Mouse (Mus musculus): ENCODE data around the gene Trim8. TPM values are rescaled to one million over a fixed set of nuclear protein-coding genes. Genes with fewer than 3 reads are reported as not detected.

Trim8 gene
- total RNA-seq, 2 experiments from 2014 or later, result 60.5 to 70.3 TPM

GRCm38 (mm10) chr19:46504085-46504552, 2.6 kb downstream of the Trim8 start:
- DNase-seq (ENCODE audit: low spot score in 2 of 2), result no peak

GRCm38 (mm10) chr19:46504822-46505417, 3.4 kb downstream of the Trim8 start:
- no peak for DNase-seq (ENCODE audit: low spot score in 2 of 2)

- no peak for DNase-seq (ENCODE audit: low spot score in 2 of 2)
Observed at GRCm38 (mm10) chr19:46505646-46506371, 4.3 kb downstream of the Trim8 start.

DNA sequence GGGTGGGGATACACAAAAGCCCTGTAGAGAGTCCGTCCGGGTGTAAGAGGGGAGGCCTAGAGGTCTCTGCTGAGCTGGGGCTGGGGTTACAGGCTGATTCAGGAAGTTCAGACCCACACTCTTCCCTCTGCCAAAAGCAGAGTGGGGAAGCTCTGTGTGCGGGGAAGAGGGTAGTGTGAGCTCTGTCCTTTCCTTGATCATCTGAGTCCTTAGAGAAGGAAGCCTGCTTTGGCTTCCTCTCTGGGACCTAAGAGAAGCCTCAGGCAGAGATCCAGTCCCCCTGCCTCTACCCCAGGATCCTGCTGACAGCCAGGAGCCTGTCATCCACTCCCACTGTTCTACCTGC, 4.8 kb downstream of the Trim8 start:
- no peak for DNase-seq (ENCODE audit: low spot score in 2 of 2)

DNA sequence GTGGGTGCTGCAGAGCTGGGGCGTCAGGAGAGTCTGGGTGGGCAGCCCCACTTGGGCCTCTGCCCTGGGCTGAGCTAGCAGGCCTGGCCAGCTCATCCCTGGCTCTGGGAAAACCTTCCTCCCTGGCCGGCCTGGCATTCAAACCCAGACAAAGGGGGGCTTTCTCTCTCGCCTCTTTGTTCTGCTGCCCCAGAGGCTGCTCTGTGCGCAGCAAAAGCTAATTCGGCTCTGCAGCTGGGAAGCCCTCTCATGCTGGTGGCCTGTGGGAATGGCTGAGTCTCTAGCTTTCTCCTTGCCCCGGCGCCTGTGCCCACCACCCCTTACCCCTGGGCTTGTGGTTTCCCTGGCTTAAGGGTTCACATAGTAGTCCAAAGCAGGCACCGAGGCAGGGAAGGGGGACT, 5.7 kb downstream of the Trim8 start:
- DNase-seq (ENCODE audit: low spot score in 2 of 2), result no peak

DNA sequence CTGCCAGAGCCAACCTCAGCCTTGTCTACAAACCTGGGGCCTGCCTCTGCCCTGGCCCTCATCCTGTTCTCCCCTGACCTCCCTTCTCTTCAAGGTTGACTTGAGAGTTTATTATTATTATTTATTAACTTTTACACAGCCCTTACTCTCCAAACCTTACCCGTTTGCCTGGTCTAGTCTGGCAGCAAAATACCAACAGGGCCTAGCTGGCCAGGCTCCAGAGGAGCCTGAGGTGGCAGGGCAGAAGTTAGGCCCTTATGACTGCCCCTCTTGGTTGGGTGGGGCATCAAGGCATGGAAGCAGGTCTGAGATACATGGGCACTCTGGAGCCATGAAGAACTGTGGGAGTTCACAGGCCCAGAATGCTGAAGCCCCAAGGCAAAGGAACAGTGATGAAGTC, 6.3 kb downstream of the Trim8 start:
- DNase-seq (ENCODE audit: low spot score in 2 of 2), result no peak

DNA sequence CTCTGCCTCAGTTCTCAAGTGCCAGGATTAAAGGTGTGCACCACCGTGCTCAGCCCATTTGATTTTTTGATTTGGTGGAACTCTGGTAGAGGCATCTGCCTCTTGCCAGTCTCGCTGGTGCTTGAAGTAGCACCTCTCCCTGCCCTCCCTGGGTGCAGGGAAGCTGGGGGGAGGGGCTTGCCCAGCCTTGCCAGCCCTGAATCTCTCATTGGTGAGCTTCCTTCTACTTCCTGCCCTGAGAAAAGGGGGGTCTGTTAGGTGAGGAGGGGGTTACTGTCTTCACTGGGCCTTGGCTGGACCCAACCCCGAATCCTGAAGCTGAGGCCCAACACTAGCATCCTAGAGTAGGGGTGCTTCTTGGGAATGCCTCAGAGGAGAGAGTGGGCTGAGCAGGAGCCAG, 7.2 kb downstream of the Trim8 start:
- no peak for DNase-seq (ENCODE audit: low spot score in 2 of 2)

- no peak for DNase-seq (ENCODE audit: low spot score in 2 of 2)
Observed at GRCm38 (mm10) chr19:46509202-46509601, 7.7 kb downstream of the Trim8 start.

- DNase-seq (ENCODE audit: low spot score in 2 of 2), result no peak
Observed at GRCm38 (mm10) chr19:46509736-46510135, 8.2 kb downstream of the Trim8 start.

- DNase-seq (ENCODE audit: low spot score in 2 of 2), result no peak
Observed at GRCm38 (mm10) chr19:46510401-46510800, 8.9 kb downstream of the Trim8 start.

DNA sequence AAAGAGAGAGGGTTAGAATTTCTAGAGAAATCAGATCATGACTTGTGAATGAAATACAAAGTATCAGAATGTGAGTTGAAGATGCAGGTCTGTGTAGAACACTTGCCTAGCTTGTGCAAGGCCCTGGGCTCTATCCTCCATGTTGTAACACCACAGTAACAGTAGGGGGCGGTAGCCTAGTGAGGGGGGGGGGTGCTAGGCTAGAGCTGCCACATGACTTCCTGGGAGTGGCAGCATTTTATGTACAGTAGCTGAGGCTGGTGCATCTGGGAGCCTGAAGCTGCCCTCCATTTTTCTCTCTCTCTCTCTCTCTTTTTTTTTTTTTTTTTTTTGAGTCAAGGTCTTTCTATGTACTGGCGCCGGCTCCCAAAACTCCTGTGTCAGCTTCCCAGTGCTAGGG, 9.3 kb downstream of the Trim8 start:
- DNase-seq (ENCODE audit: low spot score in 2 of 2), result no peak

GRCm38 (mm10) chr19:46511263-46511662, 9.8 kb downstream of the Trim8 start:
- DNase-seq (ENCODE audit: low spot score in 2 of 2), result no peak

- DNase-seq (ENCODE audit: low spot score in 2 of 2), result no peak
Observed at GRCm38 (mm10) chr19:46514387-46514786, 12.9 kb downstream of the Trim8 start.

DNA sequence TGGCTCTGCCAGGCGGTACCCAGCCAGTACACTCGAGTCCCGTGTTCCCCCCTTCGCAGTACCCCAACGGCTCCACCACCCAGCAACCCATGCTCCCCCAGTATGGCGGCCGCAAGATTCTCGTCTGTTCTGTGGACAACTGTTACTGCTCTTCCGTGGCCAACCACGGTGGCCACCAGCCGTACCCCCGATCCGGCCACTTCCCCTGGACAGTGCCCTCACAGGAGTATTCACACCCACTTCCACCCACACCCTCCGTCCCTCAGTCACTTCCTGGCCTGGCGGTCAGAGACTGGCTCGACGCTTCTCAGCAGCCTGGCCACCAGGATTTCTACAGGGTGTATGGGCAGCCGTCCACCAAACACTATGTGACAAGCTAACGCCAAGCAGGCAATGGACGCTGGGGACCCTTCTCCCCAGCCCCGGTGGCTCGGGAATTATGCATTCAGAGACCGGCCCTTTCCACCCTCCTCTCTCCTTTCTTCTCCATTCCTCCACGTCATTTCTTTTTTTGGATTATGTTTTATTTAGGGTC, 13.9 kb downstream of the Trim8 start:
- no peak for DNase-seq (ENCODE audit: low spot score in 2 of 2)

DNA sequence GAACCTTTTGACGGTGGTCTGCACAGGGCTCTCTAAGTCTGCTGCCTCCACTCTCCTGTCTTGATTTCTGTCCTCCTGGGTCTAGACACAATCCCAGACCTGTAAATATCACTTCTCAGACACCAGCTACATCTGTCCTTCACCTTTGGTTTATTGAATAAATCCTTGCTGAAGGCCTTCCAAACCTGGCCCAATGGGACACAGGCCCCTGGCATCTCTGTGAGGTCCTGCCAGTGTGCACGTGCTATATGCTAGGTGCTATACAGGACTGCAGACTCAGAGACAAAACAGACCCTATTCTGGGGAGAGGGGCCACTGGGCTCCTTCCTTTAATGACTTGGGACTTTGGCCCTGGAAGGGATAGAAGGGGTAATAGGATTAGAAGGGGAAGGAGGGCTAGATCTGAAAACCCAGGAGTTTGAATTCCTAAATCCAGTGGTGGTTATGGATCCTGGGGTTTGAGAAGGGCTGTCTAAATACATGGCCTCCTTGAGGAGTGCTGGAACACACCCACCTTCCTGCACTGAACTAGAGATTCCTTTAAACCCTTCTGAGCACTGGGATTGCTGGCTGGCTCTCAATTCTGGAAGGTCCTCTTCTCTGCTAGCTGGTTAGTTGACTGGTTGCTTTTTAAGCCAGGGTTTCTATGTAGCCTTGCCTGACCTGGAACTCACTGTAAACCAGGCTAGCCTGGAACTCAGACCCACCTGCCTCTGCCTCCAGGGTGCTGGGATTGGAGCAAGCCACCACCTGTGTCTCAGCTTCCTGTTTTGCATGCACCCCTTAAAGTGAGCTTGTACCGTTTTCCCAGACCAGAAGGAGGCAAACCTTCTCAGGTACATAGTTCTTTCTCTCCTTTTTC, 15.4 kb downstream of the Trim8 start:
- DNase-seq (ENCODE audit: low spot score in 2 of 2), result no peak

DNA sequence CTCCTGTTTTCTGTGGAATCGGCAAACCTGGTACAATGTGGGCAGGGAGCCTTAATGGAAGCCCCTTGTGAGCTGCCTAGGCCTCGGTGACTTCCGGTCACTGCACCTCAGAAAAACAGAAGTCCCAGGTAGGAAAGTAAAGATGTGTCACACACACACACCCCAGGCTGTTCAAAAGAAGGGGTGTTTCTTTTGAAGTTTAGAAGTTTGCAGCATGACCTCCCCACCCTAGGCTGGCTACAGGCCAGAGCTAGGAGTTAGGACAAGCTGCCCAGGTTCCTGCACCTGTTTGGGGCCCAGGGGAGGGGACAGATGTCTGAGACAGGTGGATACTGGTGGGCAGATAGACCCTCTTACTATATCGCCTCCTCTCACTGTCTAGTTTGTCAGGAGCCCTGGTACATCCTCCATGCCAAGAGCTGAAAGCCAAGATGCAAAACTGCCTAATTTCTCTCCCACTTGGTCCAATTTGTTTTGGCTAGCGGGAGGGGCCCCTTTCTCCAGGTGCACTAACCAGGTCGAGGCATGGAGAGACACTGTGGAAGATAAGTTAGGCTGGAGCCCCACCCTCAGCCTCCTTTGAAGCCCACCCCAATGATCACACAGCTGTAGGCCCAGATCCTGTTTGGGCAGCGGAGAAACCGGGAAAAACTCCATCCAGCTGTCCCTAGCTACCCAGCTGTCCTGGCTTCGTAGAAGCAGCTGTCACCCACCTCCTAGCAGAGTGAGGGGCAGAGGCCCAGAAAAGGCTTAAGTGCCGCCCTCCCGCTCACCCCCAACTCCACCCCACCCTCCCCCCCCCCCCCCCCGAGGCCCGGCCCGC, 16.2 kb downstream of the Trim8 start:
- DNase-seq (ENCODE audit: low spot score in 2 of 2), result no peak

DNA sequence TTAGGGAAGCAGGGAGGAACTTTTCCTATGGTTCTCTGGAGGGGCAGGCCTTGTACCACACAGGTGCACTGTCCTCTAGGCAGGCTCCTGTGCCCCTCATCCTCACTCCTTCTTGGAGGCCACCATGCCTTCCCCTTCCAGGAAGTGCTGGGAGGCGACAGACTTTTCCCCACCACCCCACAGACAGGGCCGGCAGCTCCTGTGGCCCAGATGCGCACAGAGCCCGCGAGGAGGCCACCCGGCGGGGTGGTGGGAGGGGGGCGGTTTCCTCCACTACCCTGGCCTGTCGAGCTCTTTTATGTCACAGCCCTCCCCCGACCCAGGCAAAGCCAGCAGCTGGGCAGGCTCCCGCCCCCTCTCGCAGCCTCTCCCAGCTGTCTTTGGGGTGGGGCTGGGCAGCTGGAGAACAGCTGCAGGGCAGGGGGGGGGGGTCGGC, 16.9 kb downstream of the Trim8 start:
- no peak for DNase-seq (ENCODE audit: low spot score in 2 of 2)

DNA sequence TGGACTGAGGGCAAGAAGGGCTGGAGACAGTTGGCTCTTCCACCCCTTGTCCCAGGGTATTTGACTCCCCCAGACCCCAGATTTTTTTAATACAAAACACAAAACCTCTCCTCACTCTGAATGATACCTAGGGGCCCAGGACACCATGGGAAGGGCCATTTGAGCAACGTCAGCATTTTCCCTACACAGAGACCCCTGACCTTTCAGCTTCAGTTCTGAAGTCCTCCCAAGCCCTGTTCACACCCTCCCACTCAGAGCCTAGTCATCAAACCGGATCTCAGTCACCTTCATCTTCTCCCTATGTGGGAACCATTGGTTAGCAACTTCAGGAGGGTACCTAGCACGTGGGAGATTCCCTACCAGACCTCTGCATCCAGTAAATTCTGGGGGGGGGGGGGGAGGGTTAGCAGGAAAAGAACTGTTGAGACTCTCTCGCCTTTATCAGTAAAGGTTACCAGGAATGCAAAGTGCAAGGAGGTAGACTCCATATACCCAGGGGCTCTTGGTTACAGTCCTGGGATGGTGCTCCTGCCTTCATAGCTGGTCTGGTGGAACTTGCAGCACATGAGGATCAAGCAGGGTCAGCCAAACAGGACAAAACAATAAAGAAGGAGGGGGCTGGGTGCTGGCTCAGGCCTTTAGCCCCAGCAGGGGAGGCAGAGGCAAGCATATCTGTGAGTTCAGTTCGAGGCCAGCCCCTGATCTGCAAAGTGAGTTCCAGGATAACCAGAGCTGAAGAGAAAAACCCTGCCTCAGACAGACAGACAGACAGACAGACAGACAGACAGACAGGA, 17.5 kb downstream of the Trim8 start:
- no peak for DNase-seq (ENCODE audit: low spot score in 2 of 2)

DNA sequence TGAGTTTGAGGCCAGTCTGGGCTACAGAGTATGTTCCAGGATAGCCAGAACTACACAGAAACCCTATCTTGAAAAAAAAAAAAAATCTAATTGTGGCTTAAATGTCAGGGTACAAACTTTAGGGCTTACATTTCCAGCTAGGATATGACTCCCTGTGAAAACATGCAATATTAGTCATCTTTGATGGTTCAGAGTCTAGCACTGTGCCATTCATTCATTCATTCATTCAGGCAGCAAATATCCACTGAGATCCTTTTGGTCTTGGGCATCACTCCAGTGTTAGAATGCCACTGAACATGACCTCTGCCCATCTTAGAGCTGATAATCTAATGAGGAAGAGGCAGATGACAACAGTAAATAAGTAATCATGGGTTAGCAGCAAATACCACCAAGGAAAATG, 20.2 kb downstream of the Trim8 start:
- no peak for DNase-seq (ENCODE audit: low spot score in 2 of 2)

DNA sequence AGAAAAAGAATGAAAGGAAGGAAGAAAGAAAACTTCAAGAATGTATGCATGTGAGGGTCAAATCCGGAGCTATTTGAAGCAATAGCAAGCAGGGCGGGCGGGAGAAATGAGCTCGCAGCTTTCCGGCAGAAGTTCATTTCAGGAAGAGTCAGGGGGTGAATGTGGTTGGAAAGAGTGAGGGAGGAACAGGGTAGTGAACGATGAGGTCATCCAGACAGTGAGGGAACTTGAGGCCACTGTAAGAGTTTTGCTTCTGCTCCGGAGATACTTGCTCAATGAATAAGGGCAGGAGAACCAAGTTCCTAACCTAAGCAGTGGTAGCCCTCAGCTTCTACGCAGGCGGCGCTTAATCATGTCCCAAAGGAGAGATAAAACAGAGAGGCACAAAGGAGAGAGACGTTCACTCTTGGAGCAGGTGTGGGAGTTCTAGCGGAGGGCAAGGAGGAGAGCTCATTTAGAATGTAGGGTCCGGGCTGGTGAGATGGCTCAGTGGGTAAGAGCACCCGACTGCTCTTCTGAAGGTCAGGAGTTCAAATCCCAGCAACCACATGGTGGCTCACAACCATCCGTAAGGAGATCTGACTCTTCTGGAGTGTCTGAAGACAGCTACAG, 21.0 kb downstream of the Trim8 start:
- DNase-seq (ENCODE audit: low spot score in 2 of 2), result no peak
